Mouse (Mus musculus) monocyte, adult 59 days (primary cell): ENCODE data around the gene Epn1. TPM values are rescaled to one million over a fixed set of nuclear protein-coding genes. Genes with fewer than 3 reads are reported as not detected.

ENCODE experiments used
- total RNA-seq, 2 experiments: library from RNA; stranded (reverse); gene quantifications; one replicate each; pipeline ENCODE4 v1.2.4; 2023

Gene Epn1
- total RNA-seq, result 100 to 1,000 TPM; 235 to 258 TPM

DNA sequence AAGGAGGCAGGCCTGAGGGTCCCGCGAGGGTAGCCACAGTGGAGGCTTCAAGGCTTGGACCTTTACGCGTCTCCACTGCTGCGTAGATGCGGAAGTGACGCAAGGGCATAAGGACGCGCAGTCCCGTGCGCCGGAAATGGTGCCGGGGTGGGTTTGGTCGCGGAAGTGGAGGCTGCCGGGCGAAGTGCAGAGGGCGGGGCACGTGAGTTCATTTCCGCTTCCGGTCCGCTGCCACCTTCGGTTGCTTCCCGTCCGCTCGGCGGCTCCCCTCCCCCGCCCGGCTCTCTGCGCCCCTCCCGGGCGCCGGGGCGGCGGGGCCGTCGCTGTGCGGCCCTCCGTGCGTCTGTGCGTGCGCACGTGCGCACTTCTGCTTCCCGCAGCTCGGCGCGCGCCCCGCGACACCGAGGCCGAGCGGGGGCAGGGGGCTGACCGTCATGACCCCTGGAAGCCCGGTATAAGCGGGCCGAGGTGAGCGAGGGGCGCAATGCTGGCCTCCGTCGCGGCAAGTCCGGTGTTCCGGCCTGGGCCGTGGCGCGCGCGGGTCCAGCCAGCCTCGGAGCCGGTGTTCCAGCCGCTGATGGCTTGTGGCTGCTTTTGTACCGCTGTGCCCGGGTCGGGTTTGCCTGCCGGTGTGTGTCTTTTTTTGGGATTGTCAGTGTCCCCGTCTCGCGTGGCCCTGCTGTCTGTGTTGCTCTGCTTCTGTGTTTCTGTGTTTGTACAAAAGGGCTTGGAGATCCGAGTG, at the start of gene Epn1:
Gene Epn1 (plus strand): TSS at position 226 of the 742 bp plus-strand sequence.

DNA sequence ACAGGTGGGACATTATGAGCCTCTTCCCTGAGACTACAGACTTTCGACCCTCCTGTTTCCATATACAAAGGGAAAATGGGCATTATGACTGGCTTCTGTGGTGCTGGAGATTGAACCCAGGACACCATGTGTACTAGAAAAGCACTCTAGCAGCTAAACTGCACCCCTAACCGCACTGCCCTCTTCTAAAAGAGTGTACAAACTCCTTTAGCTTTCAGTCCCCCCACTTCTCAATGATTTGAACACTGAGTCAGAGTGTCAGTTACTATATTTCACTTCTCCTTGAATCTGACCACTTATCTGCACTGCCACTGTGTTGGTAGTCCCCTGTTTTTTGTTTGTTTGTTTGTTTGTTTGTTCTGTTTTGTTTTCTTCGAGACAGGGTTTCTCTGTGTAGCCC, 46.2 kb upstream of the Epn1 start, which contains the start of gene 4632433K11Rik:
Gene 4632433K11Rik (plus strand): TSS at position 301 of the 400 bp plus-strand sequence.

DNA sequence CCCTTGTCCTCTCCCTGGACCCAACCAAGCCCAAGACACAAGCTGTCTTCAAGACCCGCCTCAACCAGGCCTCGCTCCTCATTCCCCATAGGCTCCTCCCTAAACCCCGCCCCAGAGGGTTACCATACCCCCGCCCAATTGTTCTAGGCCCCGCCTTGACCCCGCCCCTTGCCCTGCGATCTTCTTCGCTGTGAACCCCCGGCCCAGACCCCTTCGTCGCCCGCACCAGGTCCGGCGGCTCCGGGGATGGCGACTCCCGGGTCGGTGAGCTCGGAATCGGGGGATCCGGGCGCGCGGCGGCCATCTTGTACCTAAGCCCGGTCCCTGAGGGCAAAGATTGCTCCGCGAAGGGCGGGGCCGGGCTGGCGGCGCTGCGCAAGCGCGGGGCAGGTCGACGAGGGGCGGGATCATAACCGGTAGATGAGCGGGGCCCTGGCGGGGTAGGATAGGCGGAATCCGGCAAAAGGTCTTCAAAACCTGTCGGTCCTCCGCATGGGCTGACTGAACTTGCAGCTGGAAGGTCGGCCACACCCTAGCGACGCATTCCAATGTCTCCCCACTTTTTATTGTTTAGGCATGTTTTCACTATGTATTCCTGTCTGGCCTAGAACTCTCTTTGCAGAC, 41.8 kb upstream of the Epn1 start, which contains the start of gene Zfp784:
Gene Zfp784 (minus strand): TSS at position 338 of the 624 bp plus-strand sequence.

DNA sequence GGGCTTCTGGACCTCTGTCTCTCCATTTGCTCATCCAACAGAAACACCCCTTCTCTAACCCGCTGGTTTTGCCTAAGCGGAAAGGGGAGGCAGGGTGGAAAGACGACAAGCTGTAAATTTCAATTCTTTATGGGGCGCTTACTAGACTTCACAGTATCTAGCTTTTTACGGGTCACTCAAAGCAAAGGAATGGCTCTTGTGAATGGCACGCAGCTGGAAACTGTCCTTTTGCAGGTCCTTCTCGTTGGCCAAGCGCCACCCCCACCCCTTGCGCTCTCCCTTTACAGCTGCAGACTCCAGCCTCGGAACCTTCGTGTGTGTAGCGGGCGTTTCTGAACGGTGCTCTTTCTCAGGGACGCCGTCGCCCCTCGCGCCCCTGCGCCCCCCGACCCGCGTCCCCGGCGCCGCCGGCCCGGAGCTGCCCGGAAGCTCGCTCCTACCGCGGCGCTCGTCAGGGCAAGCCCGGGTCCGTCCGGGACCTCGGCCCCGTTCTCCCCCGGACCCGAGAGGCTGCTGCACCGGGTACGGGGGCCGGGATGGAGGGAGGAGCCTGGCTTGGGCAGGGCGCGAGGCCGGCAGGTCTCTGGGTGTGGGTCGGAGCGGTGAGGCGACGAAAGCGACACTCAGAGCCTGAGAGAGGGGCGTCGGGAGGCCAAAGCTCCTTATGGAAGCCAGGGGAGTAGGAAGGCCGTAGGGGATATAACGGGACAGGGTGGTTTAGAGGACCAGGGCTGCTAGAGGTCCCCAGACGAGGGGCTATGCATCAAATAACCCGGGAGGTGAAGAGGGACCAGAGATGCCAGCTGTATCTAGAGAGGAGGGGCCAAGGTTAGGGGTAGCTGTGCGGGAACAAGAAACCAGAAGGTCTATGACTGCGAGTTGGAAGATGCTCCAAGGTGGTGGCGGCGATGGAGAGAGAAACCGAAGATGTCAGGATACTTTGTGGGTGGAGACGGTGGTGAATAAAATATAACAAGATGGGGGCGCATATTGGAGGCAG, 28.5 kb upstream of the Epn1 start, which contains the start of gene Zfp580:
Gene Zfp580 (plus strand): TSS at position 346 of the 1,000 bp plus-strand sequence.

DNA sequence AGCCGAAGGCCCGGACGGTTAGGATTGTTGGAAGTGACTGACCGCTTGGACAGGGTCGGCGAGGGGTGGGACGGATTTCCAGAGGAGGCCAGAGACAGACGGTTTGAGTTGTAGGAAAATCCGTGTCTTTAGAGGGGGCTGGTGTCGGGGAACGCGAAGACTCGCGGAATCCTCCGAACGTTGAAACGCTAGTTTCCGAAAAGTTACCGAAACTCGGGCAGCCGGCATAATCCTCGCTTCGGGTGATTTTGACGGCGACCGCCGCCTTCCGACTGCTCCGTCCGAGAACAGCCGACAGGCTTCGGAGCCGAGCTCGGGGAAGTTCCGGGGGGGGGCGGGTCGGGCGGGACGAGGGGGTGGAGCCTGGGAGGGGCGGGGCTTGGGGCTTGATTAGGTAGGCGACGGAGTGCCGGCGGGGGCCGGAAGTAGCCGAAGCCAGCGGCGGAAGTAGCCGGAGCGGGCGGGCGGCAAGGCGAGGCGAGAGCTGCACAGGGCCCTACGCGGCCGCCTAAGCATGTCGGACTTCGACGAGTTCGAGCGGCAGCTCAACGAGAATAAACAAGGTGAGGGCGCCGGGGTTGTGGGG, 18.2 kb upstream of the Epn1 start, which contains the start of gene U2af2:
Gene U2af2 (plus strand): TSS at position 370 of the 586 bp plus-strand sequence.

DNA sequence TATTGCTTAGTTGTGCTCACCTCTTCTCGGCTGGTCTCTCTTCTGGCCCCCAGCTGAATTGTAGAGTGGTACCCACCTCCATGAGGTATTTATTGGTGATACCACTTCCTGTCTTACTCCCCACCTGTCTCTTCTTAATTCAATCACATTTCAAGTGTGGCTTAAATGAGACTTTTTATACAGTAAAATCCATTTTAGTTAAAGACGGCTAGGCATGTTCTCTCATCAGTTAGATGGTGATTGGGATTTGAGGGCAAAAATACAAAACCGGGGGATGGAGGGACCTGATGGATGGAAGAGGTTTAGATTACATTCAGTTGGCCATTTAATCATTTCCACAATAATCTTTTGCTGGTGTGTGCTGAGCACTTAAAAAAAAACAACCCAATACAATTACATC, 36.8 kb downstream of the Epn1 start, which contains the start of gene Rfpl4:
Gene Rfpl4 (minus strand): TSS at position 101 of the 400 bp plus-strand sequence.

DNA sequence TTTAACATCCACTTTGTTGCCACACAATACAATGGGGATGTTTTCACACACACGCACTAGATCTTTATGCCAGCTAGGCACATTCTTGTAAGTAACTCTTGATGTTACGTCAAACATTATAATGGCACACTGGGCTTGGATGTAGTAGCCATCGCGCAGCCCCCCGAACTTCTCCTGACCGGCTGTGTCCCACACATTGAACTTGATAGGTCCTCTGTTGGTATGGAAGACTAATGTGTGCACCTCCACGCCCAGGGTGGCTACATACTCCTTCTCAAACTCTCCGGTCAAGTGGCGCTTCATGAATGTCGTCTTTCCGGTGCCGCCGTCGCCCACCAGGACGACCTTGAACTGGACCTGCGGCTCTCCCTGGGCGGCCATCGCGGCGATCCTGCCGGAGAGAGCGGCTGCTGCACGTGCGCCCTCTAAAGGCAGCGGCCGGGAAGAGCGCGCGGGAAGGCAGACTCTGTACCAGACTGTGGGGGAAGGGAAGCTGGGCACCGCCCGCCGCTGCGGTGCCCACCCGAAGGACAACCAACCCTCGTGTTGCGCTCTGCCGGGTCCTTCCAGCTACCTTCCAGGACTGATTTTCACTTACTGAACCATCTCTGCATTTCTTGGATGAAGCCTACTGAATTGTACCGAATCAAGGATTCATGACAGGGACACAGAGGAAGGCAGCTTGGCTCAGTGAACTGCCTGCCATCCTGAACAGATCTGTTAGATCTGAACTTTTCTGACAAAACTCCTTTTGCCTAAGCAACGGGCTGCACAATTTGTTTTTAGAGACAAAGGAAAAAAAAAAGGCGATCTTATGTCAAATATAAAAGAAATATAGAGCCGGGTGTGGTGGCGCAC, 45.7 kb downstream of the Epn1 start, which contains the start of gene Rasl2-9:
Gene Rasl2-9 (minus strand): TSS at position 402 of the 858 bp plus-strand sequence.

Other genes starting within 250 kb of the Epn1 start
- 1 to 10 TPM; 1.2 to 1.5 TPM for gene Shisa7, start 235.5 kb upstream of the Epn1 start, total RNA-seq
- 1 to 10 TPM; 6.4 to 7.2 TPM for gene Isoc2b, start 210.0 kb upstream of the Epn1 start, total RNA-seq
- gene Isoc2a, start 203.1 kb upstream of the Epn1 start, total RNA-seq, result 10 to 100 TPM; 11.6 to 14.8 TPM
- not detected for gene Gm36210, start 173.7 kb upstream of the Epn1 start, total RNA-seq
- 10 to 100 TPM; 17.1 to 18.6 TPM for gene Zfp628, start 165.0 kb upstream of the Epn1 start, total RNA-seq
- gene Nat14, start 158.2 kb upstream of the Epn1 start, total RNA-seq, result 1 to 10 TPM; 3.6 to 6.4 TPM
- under 1 TPM in 1 of 2 experiments, not detected in 1; 0.12 TPM for gene Ssc5d, start 154.4 kb upstream of the Epn1 start, total RNA-seq
- not detected for gene Sbk2, start 115.8 kb upstream of the Epn1 start, total RNA-seq
- not detected for gene Sbk3, start 109.1 kb upstream of the Epn1 start, total RNA-seq
- gene Zfp579, start 84.1 kb upstream of the Epn1 start, total RNA-seq, result 1 to 10 TPM; 6.0 to 6.5 TPM
- 10 to 100 TPM; 16.2 to 20.5 TPM for gene Zfp524, start 65.8 kb upstream of the Epn1 start, total RNA-seq
- gene Fiz1, start 65.5 kb upstream of the Epn1 start, total RNA-seq, result 10 to 100 TPM; 35.3 to 42.1 TPM
- not detected for gene Gm44973, start 64.7 kb upstream of the Epn1 start, total RNA-seq
- gene Zfp865, start 59.9 kb upstream of the Epn1 start, total RNA-seq, result 10 to 100 TPM; 29.5 to 31.5 TPM
- 1 to 10 TPM in 1 of 2 experiments, under 1 TPM in 1; 0.86 to 1.5 TPM for gene Ccdc106, start 59.7 kb upstream of the Epn1 start, total RNA-seq
- gene 4632433K11Rik, start 46.1 kb upstream of the Epn1 start, total RNA-seq, result under 1 TPM in 1 of 2 experiments, not detected in 1; 0.76 TPM
- 1 to 10 TPM; 3.2 to 3.4 TPM for gene Zfp784, start 41.8 kb upstream of the Epn1 start, total RNA-seq
- 1 to 10 TPM in 1 of 2 experiments, not detected in 1; 1.3 TPM for gene Zfp580, start 28.7 kb upstream of the Epn1 start, total RNA-seq
- gene U2af2, start 18.1 kb upstream of the Epn1 start, total RNA-seq, result 100 to 1,000 TPM; 287 to 299 TPM
- not detected for gene Rfpl4, start 36.7 kb downstream of the Epn1 start, total RNA-seq
- gene Rasl2-9, start 45.7 kb downstream of the Epn1 start, total RNA-seq, result under 1 TPM; 0.55 to 0.66 TPM
- not detected for gene Vmn1r55, start 69.4 kb downstream of the Epn1 start, total RNA-seq
- gene Vmn1r56, start 116.5 kb downstream of the Epn1 start, total RNA-seq, result not detected
- gene Vmn1r57, start 138.3 kb downstream of the Epn1 start, total RNA-seq, result not detected